Mouse (Mus musculus) hindbrain, embryonic 12.5 days (tissue): ENCODE results near the gene Sdhaf2. TPM values are rescaled to one million over a fixed set of nuclear protein-coding genes. Genes with fewer than 3 reads are reported as not detected.

ENCODE experiments used
- ATAC-seq: fragments of 200-750 bp; cut with Nextera tagmentation; 2 replicates; pipeline ENCODE4 v1.8.0; 2017; ENCODE audit warnings: moderate TSS enrichment; ENCODE audit not compliant: low FRiP score
- H3K27ac ChIP-seq: fragments of 300-500 bp; sonication (generic); 2 replicates; pipeline ENCODE4 v1.5.1; 2016; ENCODE audit warnings: mild to moderate bottlenecking
- H3K27me3 ChIP-seq: fragments of 300-500 bp; sonication (generic); 2 replicates; pipeline ENCODE4 v1.6.1; 2016; ENCODE audit warnings: mild to moderate bottlenecking
- H3K36me3 ChIP-seq: fragments of 300-500 bp; sonication (generic); 2 replicates; pipeline ENCODE4 v1.6.1; 2016; ENCODE audit warnings: mild to moderate bottlenecking
- H3K4me1 ChIP-seq: fragments of 300-500 bp; sonication (generic); 2 replicates; pipeline ENCODE4 v1.6.1; 2016
- H3K4me2 ChIP-seq: fragments of 300-500 bp; sonication (generic); replicated peaks from 2 replicates; pipeline ENCODE4 v1.6.1; 2016; ENCODE audit warnings: mild to moderate bottlenecking
- H3K4me3 ChIP-seq: fragments of 300-500 bp; sonication (generic); 2 replicates; pipeline ENCODE4 v1.5.1; 2016; ENCODE audit warnings: mild to moderate bottlenecking
- H3K9ac ChIP-seq: fragments of 300-500 bp; sonication (generic); 2 replicates; pipeline ENCODE4 v1.6.1; 2016; ENCODE audit warnings: mild to moderate bottlenecking, moderate library complexity
- H3K9me3 ChIP-seq: fragments of 300-500 bp; sonication (generic); replicated peaks from 2 replicates; pipeline ENCODE4 v1.6.1; 2016; ENCODE audit warnings: mild to moderate bottlenecking
- WGBS: fragments of 180-500 bp; shearing (Covaris S2); methylation state at CpG from one replicate; pipeline ENCODE4 v1.1.7; 2016; 5-methylcytosine and 5-hydroxymethylcytosine counted together
- polyA plus RNA-seq: library from polyadenylated mRNA; unstranded; fragments of >200 nt; fragmentation: Nextera tagmentation; extraction: Ambion mirVana; gene quantifications from 2 replicates; pipeline ENCODE4 v1.2.1, GENCODE M21; 2016

The Sdhaf2 gene
- polyA plus RNA-seq, 1 experiment from 2014 or later, result 64.1 TPM

- Histone ChIP-seq H3K9me3 (no peaks in the 10 kb centered on the region), H3K4me2 (no peak overlapping the region), H3K4me1 (peaks cover 24% of the 10 kb centered on the region), H3K4me3 (no peak overlapping the region), H3K27ac (no peak overlapping the region), H3K9ac (no peak overlapping the region), H3K36me3 (no peaks in the 10 kb centered on the region), H3K27me3 (peaks cover 74% of the 10 kb centered on the region)
- ATAC-seq, result no peak
- 68% methylated on average over 3 of the region's 3 CpGs for WGBS
Observed at GRCm38 (mm10) chr19:10455437-10455806, 70.5 kb downstream of the Sdhaf2 start.

GRCm38 (mm10) chr19:10454718-10455436 lies 71.1 kb downstream of the Sdhaf2 start:
- H3K27ac ChIP-seq, result no peak overlapping the region
- peaks cover 72% of the 10 kb centered on the region for H3K27me3 ChIP-seq
- H3K4me2 ChIP-seq, result no peak overlapping the region
- H3K36me3 ChIP-seq, result no peaks in the 10 kb centered on the region
- 58% methylated on average over 4 of the region's 4 CpGs for WGBS
- H3K9me3 ChIP-seq, result no peaks in the 10 kb centered on the region
- no peak overlapping the region for H3K4me3 ChIP-seq
- ATAC-seq, result no peak
- peaks cover 22% of the 10 kb centered on the region for H3K4me1 ChIP-seq
- H3K9ac ChIP-seq, result no peak overlapping the region

Other genes starting within 250 kb of the Sdhaf2 start
- 4.9 and 5.1 TPM in 2 replicates for gene Dagla, start 221.3 kb downstream of the Sdhaf2 start, polyA plus RNA-seq
- gene Syt7, start 137.1 kb downstream of the Sdhaf2 start, polyA plus RNA-seq, result 6.2 and 7.6 TPM in 2 replicates
- 1.4 and 1.7 TPM in 2 replicates for gene Lrrc10b, start 68.7 kb downstream of the Sdhaf2 start, polyA plus RNA-seq
- 1.1 and 2.0 TPM in 2 replicates for gene Ppp1r32, start 43.2 kb downstream of the Sdhaf2 start, polyA plus RNA-seq
- 57.1 and 61.4 TPM in 2 replicates for gene Cpsf7, start 876 bp downstream of the Sdhaf2 start, polyA plus RNA-seq
- gene Tmem216, start 30.1 kb upstream of the Sdhaf2 start, polyA plus RNA-seq, result 49.1 and 56.6 TPM in 2 replicates
- 15.8 and 16.3 TPM in 2 replicates for gene Cyb561a3, start 51.0 kb upstream of the Sdhaf2 start, polyA plus RNA-seq
- 43.8 and 52.4 TPM in 2 replicates for gene Tmem138, start 51.2 kb upstream of the Sdhaf2 start, polyA plus RNA-seq
- 395 and 396 TPM in 2 replicates for gene Ddb1, start 79.2 kb upstream of the Sdhaf2 start, polyA plus RNA-seq
- gene Tkfc, start 79.5 kb upstream of the Sdhaf2 start, polyA plus RNA-seq, result 21.3 and 23.9 TPM in 2 replicates
- gene Vwce, start 108.1 kb upstream of the Sdhaf2 start, polyA plus RNA-seq, result 0.48 and 0.74 TPM in 2 replicates
- not detected in 2 replicates for gene Pga5, start 151.9 kb upstream of the Sdhaf2 start, polyA plus RNA-seq
- 36.6 and 37.5 TPM in 2 replicates for gene Vps37c, start 162.6 kb upstream of the Sdhaf2 start, polyA plus RNA-seq
- 0.17 and 0.31 TPM in 2 replicates for gene Cd5, start 212.9 kb upstream of the Sdhaf2 start, polyA plus RNA-seq